Mouse (Mus musculus) heart, adult 2 months (tissue): Measurements from ENCODE around the gene Tchp.

Source experiments
- CTCF ChIP-seq: fragments of 200-600 bp; IDR thresholded peaks from 2 replicates; pipeline ENCODE4 v1.8.1; 2022; ENCODE audit warnings: antibody characterized with exemption, mild to moderate bottlenecking, moderate library complexity
- EP300 ChIP-seq: fragments of 200-500 bp; IDR thresholded peaks from 2 replicates; pipeline ENCODE4 v1.6.1; 2011; ENCODE audit warnings: low read depth, low read length, control low read depth; ENCODE audit not compliant: insufficient read depth
- POLR2A ChIP-seq: fragments of 200-500 bp; IDR thresholded peaks from 2 replicates; pipeline ENCODE4 v1.6.1; 2011; ENCODE audit warnings: mild to moderate bottlenecking, low read depth, low read length, control low read depth; ENCODE audit not compliant: insufficient read depth

DNA sequence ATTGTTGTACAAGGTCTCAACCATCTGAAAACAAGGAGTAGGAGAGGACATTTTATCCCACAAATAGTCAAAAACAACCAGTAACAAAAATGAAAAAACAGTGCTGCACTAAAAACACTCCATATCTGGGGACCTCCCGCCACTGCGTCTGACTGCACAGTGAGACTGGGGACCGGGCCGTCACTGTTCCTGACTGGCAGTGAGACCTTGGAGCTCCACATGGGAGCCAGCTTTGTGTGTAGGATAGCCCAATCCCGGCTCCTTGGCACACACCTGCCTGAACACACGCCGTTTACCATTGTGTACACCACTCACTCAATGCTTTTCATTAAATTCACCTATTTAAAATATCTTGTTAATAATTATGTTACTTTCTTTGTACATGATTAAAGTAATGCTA is 59.6 kb downstream of the Tchp start:
- TF ChIP-seq CTCF (no peak), EP300 (no peak), POLR2A (no peak)
